Mouse (Mus musculus) olfactory bulb, adult 2 months (tissue): ENCODE data around the gene Gli3. TPM values are rescaled to one million over a fixed set of nuclear protein-coding genes. Genes with fewer than 3 reads are reported as not detected.

Experiments
- H3K27ac ChIP-seq: fragments of 200-500 bp; 2 replicates; pipeline ENCODE4 v1.5.1; 2012; ENCODE audit warnings: low read depth, low read length; ENCODE audit not compliant: insufficient read depth
- H3K4me1 ChIP-seq: fragments of 200-500 bp; 2 replicates; pipeline ENCODE4 v1.6.1; 2012; ENCODE audit warnings: low read length; ENCODE audit not compliant: control insufficient read depth, insufficient read depth
- H3K4me3 ChIP-seq: fragments of 200-500 bp; 2 replicates; pipeline ENCODE4 v1.5.1; 2012; ENCODE audit warnings: mild to moderate bottlenecking, low read depth, low read length, moderate library complexity; ENCODE audit not compliant: insufficient read depth
- CTCF ChIP-seq: fragments of 200-500 bp; IDR thresholded peaks from 2 replicates; pipeline ENCODE4 v1.5.1; 2012; ENCODE audit warnings: low read depth, mild to moderate bottlenecking, low read length, moderate library complexity; ENCODE audit not compliant: insufficient read depth
- POLR2A ChIP-seq: fragments of 200-500 bp; IDR thresholded peaks from 2 replicates; pipeline ENCODE4 v1.6.1; 2012; ENCODE audit warnings: mild to moderate bottlenecking, low read depth, low read length, moderate library complexity; ENCODE audit not compliant: insufficient read depth
- WGBS: fragments of 180-500 bp; shearing (Covaris S2); methylation state at CpG from one replicate; pipeline ENCODE4 v1.1.7; 2018; 5-methylcytosine and 5-hydroxymethylcytosine counted together
- polyA plus RNA-seq: library from polyadenylated mRNA; stranded (reverse); fragments of >200 nt; gene quantifications from 2 replicates; pipeline ENCODE4 v1.2.4, GENCODE M21; 2012; ENCODE audit warnings: low replicate concordance; ENCODE audit not compliant: missing spikeins, insufficient read depth, insufficient read length

Gene Gli3
- polyA plus RNA-seq, 1 experiment: not detected

GRCm38 (mm10) chr13:15542053-15542452 is 79.0 kb downstream of the Gli3 start:
- WGBS: 69% methylated on average over 5 of the region's 5 CpGs
- Histone ChIP-seq H3K27ac (no peak overlapping the region), H3K4me3 (no peak overlapping the region), H3K4me1 (no peaks in the 10 kb centered on the region)
- TF ChIP-seq POLR2A (no peak), CTCF (no peak)

GRCm38 (mm10) chr13:15543169-15543887 is 80.3 kb downstream of the Gli3 start:
- H3K4me1 ChIP-seq: no peaks in the 10 kb centered on the region
- 65% methylated on average over 12 of the region's 12 CpGs for WGBS
- no peak overlapping the region for H3K27ac ChIP-seq
- H3K4me3 ChIP-seq: no peak overlapping the region
- TF ChIP-seq CTCF: no peak
- no peak for TF ChIP-seq POLR2A

GRCm38 (mm10) chr13:15543888-15544640 is 81.0 kb downstream of the Gli3 start:
- WGBS: 54% methylated on average over 7 of the region's 7 CpGs
- H3K4me1 ChIP-seq: no peaks in the 10 kb centered on the region
- H3K4me3 ChIP-seq: no peak overlapping the region
- TF ChIP-seq POLR2A (no peak), CTCF (no peak)
- no peak overlapping the region for H3K27ac ChIP-seq

- 73% methylated on average over 4 of the region's 4 CpGs for WGBS
- Histone ChIP-seq H3K27ac (no peak overlapping the region), H3K4me1 (no peaks in the 10 kb centered on the region), H3K4me3 (no peak overlapping the region)
- TF ChIP-seq POLR2A (no peak), CTCF (no peak)
Measured at GRCm38 (mm10) chr13:15545346-15545896, 82.4 kb downstream of the Gli3 start.

GRCm38 (mm10) chr13:15546258-15546657 is 83.2 kb downstream of the Gli3 start:
- H3K27ac ChIP-seq: no peak overlapping the region
- TF ChIP-seq CTCF (no peak), POLR2A (no peak)
- no peak overlapping the region for H3K4me3 ChIP-seq
- no peaks in the 10 kb centered on the region for H3K4me1 ChIP-seq
- 57% methylated on average over 4 of the region's 4 CpGs for WGBS

- H3K4me1 ChIP-seq: no peaks in the 10 kb centered on the region
- WGBS: 60% methylated on average over 6 of the region's 6 CpGs
- H3K27ac ChIP-seq: no peak overlapping the region
- no peak for TF ChIP-seq POLR2A
- TF ChIP-seq CTCF: no peak
- H3K4me3 ChIP-seq: no peak overlapping the region
Measured at GRCm38 (mm10) chr13:15549466-15549865, 86.4 kb downstream of the Gli3 start.

- H3K4me1 ChIP-seq: no peaks in the 10 kb centered on the region
- WGBS: 25% methylated on average over 8 of the region's 8 CpGs
- H3K27ac ChIP-seq: no peak overlapping the region
- H3K4me3 ChIP-seq: no peak overlapping the region
- no peak for TF ChIP-seq CTCF
- no peak for TF ChIP-seq POLR2A
Measured at GRCm38 (mm10) chr13:15550027-15550602, 87.1 kb downstream of the Gli3 start.

GRCm38 (mm10) chr13:15550731-15551130 is 87.7 kb downstream of the Gli3 start:
- no peak for TF ChIP-seq CTCF
- no peak for TF ChIP-seq POLR2A
- H3K4me1 ChIP-seq: no peaks in the 10 kb centered on the region
- no peak overlapping the region for H3K4me3 ChIP-seq
- 74% methylated on average over 6 of the region's 6 CpGs for WGBS
- no peak overlapping the region for H3K27ac ChIP-seq

- Histone ChIP-seq H3K27ac (no peak overlapping the region), H3K4me1 (no peaks in the 10 kb centered on the region), H3K4me3 (no peak overlapping the region)
- WGBS: 71% methylated on average over 3 of the region's 3 CpGs
- TF ChIP-seq POLR2A (no peak), CTCF (no peak)
Measured at GRCm38 (mm10) chr13:15552009-15552408, 89.0 kb downstream of the Gli3 start.
